Mouse (Mus musculus): ENCODE results near the gene Rnf6. TPM values are rescaled to one million over a fixed set of nuclear protein-coding genes. Genes with fewer than 3 reads are reported as not detected.
A peak's percentile ranks its signal among the peaks of the same experiment; 100 is the strongest.

Gene Rnf6
- polyA plus RNA-seq, 1 experiment from 2014 or later, result 22.7 TPM

- H3K4me1 ChIP-seq (ENCODE audit: control insufficient read depth, insufficient read depth, low read length), result peaks cover 5% of the 10 kb centered on the region; the same call in 1 of the 2 replicates
- H3K4me2 ChIP-seq (ENCODE audit: low read depth), result peak overlapping the region; percentile 54
- no peak overlapping the region for H3K27ac ChIP-seq (ENCODE audit: low read depth, low read length)
- peak overlapping the region; percentile 8; the same call in 1 of the 2 replicates for H3K4me3 ChIP-seq (ENCODE audit: low read depth, low read length)
- no peaks in the 10 kb centered on the region for H3K9me3 ChIP-seq (ENCODE audit: control insufficient read depth, low read length)
- ATAC-seq (ENCODE audit: insufficient read depth, low FRiP score, low TSS enrichment) (no peak), DNase-seq (ENCODE audit: low spot score) (no peak)
- H3K27me3 ChIP-seq (ENCODE audit: control insufficient read depth, insufficient read depth, low read length), result no peaks in the 10 kb centered on the region
- H3K9ac ChIP-seq (ENCODE audit: low read length), result 0 out of 2 replicates have a peak overlapping the region, but pooled peaks have one; percentile 7
- WGBS, result 80% methylated on average over 11 of the region's 11 CpGs
- H3K36me3 ChIP-seq (ENCODE audit: control insufficient read depth, insufficient read depth, low read length), result no peaks in the 10 kb centered on the region
Measured at GRCm38 (mm10) chr5:146232816-146233215, 11.5 kb upstream of the Rnf6 start.

GRCm38 (mm10) chr5:146232056-146232675 lies 10.8 kb upstream of the Rnf6 start:
- ATAC-seq (ENCODE audit: insufficient read depth, low FRiP score, low TSS enrichment) (no peak), DNase-seq (ENCODE audit: low spot score) (no peak)
- H3K4me2 ChIP-seq (ENCODE audit: low read depth), result peak overlapping the region; percentile 54
- H3K27ac ChIP-seq (ENCODE audit: low read depth, low read length), result no peak overlapping the region
- peak overlapping the region; percentile 83 for H3K9ac ChIP-seq (ENCODE audit: low read length)
- H3K36me3 ChIP-seq (ENCODE audit: control insufficient read depth, insufficient read depth, low read length), result no peaks in the 10 kb centered on the region
- 49% methylated on average over 6 of the region's 6 CpGs for WGBS
- H3K4me1 ChIP-seq (ENCODE audit: control insufficient read depth, insufficient read depth, low read length), result peaks cover 5% of the 10 kb centered on the region; the same call in 1 of the 2 replicates
- H3K27me3 ChIP-seq (ENCODE audit: control insufficient read depth, insufficient read depth, low read length), result no peaks in the 10 kb centered on the region
- H3K4me3 ChIP-seq (ENCODE audit: low read depth, low read length), result peak overlapping the region; percentile 89
- H3K9me3 ChIP-seq (ENCODE audit: control insufficient read depth, low read length), result no peaks in the 10 kb centered on the region

- Histone ChIP-seq H3K4me3 (ENCODE audit: low read depth, low read length) (peak overlapping the region; percentile 89), H3K36me3 (ENCODE audit: control insufficient read depth, insufficient read depth, low read length) (no peaks in the 10 kb centered on the region), H3K4me1 (ENCODE audit: control insufficient read depth, insufficient read depth, low read length) (peaks cover 5% of the 10 kb centered on the region; the same call in 1 of the 2 replicates), H3K9me3 (ENCODE audit: control insufficient read depth, low read length) (no peaks in the 10 kb centered on the region), H3K4me2 (ENCODE audit: low read depth) (peak overlapping the region; percentile 54), H3K27ac (ENCODE audit: low read depth, low read length) (peak overlapping the region; percentile 95), H3K27me3 (ENCODE audit: control insufficient read depth, insufficient read depth, low read length) (no peaks in the 10 kb centered on the region), H3K9ac (ENCODE audit: low read length) (peak overlapping the region; percentile 83)
- DNase-seq (ENCODE audit: low spot score) (no peak), ATAC-seq (ENCODE audit: insufficient read depth, low FRiP score, low TSS enrichment) (peak; percentile 27)
- WGBS, result under 1% methylated on average over 19 of the region's 19 CpGs
Measured at GRCm38 (mm10) chr5:146231655-146231996, 10.3 kb upstream of the Rnf6 start.

GRCm38 (mm10) chr5:146230864-146231654 lies 9.7 kb upstream of the Rnf6 start, which contains the start of gene Cdk8:
Gene Cdk8 (plus strand): TSS chr5:146231230.
- Histone ChIP-seq H3K9me3 (ENCODE audit: control insufficient read depth, low read length) (no peaks in the 10 kb centered on the region), H3K27ac (ENCODE audit: low read depth, low read length) (peak within 1 kb of the TSS; percentile 95), H3K27me3 (ENCODE audit: control insufficient read depth, insufficient read depth, low read length) (no peaks in the 10 kb centered on the region), H3K4me3 (ENCODE audit: low read depth, low read length) (peak within 1 kb of the TSS; percentile 89), H3K4me1 (ENCODE audit: control insufficient read depth, insufficient read depth, low read length) (peaks cover 5% of the 10 kb centered on the region; the same call in 1 of the 2 replicates), H3K36me3 (ENCODE audit: control insufficient read depth, insufficient read depth, low read length) (no peaks in the 10 kb centered on the region), H3K9ac (ENCODE audit: low read length) (peak within 1 kb of the TSS; percentile 83), H3K4me2 (ENCODE audit: low read depth) (peak within 1 kb of the TSS; percentile 54)
- ATAC-seq (ENCODE audit: insufficient read depth, low FRiP score, low TSS enrichment) (peak; percentile 86), DNase-seq (ENCODE audit: low spot score) (peak; percentile 96)
- WGBS, result under 1% methylated on average over 70 of the region's 102 CpGs

- H3K4me2 ChIP-seq (ENCODE audit: low read depth), result peak overlapping the region; percentile 54
- peak overlapping the region; percentile 83 for H3K9ac ChIP-seq (ENCODE audit: low read length)
- H3K4me1 ChIP-seq (ENCODE audit: control insufficient read depth, insufficient read depth, low read length), result peaks cover 5% of the 10 kb centered on the region; the same call in 1 of the 2 replicates
- no peak for DNase-seq (ENCODE audit: low spot score)
- ATAC-seq (ENCODE audit: insufficient read depth, low FRiP score, low TSS enrichment), result no peak
- peak overlapping the region; percentile 89 for H3K4me3 ChIP-seq (ENCODE audit: low read depth, low read length)
- peak overlapping the region; percentile 95; the same call in 1 of the 2 replicates for H3K27ac ChIP-seq (ENCODE audit: low read depth, low read length)
- H3K36me3 ChIP-seq (ENCODE audit: control insufficient read depth, insufficient read depth, low read length), result no peaks in the 10 kb centered on the region
- no peaks in the 10 kb centered on the region for H3K9me3 ChIP-seq (ENCODE audit: control insufficient read depth, low read length)
- WGBS, result 68% methylated on average over 15 of the region's 17 CpGs
- no peaks in the 10 kb centered on the region for H3K27me3 ChIP-seq (ENCODE audit: control insufficient read depth, insufficient read depth, low read length)
Measured at GRCm38 (mm10) chr5:146229869-146230650, 8.7 kb upstream of the Rnf6 start.

- H3K27me3 ChIP-seq (ENCODE audit: control insufficient read depth, insufficient read depth, low read length), result no peaks in the 10 kb centered on the region
- no peak overlapping the region for H3K4me3 ChIP-seq (ENCODE audit: low read depth, low read length)
- DNase-seq (ENCODE audit: low spot score), result no peak
- H3K9ac ChIP-seq (ENCODE audit: low read length), result no peak overlapping the region
- no peak overlapping the region for H3K4me2 ChIP-seq (ENCODE audit: low read depth)
- H3K4me1 ChIP-seq (ENCODE audit: control insufficient read depth, insufficient read depth, low read length), result 0 out of 2 replicates have a peak, but pooled peaks cover 2% of the 10 kb centered on the region
- no peaks in the 10 kb centered on the region for H3K9me3 ChIP-seq (ENCODE audit: control insufficient read depth, low read length)
- no peak for ATAC-seq (ENCODE audit: insufficient read depth, low FRiP score, low TSS enrichment)
- WGBS, result 88% methylated on average over 8 of the region's 8 CpGs
- no peaks in the 10 kb centered on the region for H3K36me3 ChIP-seq (ENCODE audit: control insufficient read depth, insufficient read depth, low read length)
- no peak overlapping the region for H3K27ac ChIP-seq (ENCODE audit: low read depth, low read length)
Measured at GRCm38 (mm10) chr5:146227496-146227895, 6.1 kb upstream of the Rnf6 start.

GRCm38 (mm10) chr5:146223786-146224185 lies 2.4 kb upstream of the Rnf6 start:
- H3K27me3 ChIP-seq (ENCODE audit: control insufficient read depth, insufficient read depth, low read length), result no peaks in the 10 kb centered on the region
- no peaks in the 10 kb centered on the region; the same call in 1 of the 2 replicates for H3K4me1 ChIP-seq (ENCODE audit: control insufficient read depth, insufficient read depth, low read length)
- H3K27ac ChIP-seq (ENCODE audit: low read depth, low read length), result no peak overlapping the region
- H3K9ac ChIP-seq (ENCODE audit: low read length), result no peak overlapping the region
- ATAC-seq (ENCODE audit: insufficient read depth, low FRiP score, low TSS enrichment), result no peak
- WGBS, result 79% methylated on average over 5 of the region's 5 CpGs
- H3K36me3 ChIP-seq (ENCODE audit: control insufficient read depth, insufficient read depth, low read length), result no peaks in the 10 kb centered on the region
- no peak for DNase-seq (ENCODE audit: low spot score)
- no peaks in the 10 kb centered on the region for H3K9me3 ChIP-seq (ENCODE audit: control insufficient read depth, low read length)
- H3K4me3 ChIP-seq (ENCODE audit: low read depth, low read length), result no peak overlapping the region
- no peak overlapping the region for H3K4me2 ChIP-seq (ENCODE audit: low read depth)

- Histone ChIP-seq H3K4me3 (ENCODE audit: low read depth, low read length) (peak overlapping the region; percentile 53), H3K4me1 (ENCODE audit: control insufficient read depth, insufficient read depth, low read length) (no peaks in the 10 kb centered on the region; the same call in 1 of the 2 replicates), H3K27ac (ENCODE audit: low read depth, low read length) (peak overlapping the region; percentile 89), H3K9ac (ENCODE audit: low read length) (peak overlapping the region; percentile 78), H3K4me2 (ENCODE audit: low read depth) (peak overlapping the region; percentile 52), H3K27me3 (ENCODE audit: control insufficient read depth, insufficient read depth, low read length) (no peaks in the 10 kb centered on the region), H3K9me3 (ENCODE audit: control insufficient read depth, low read length) (no peaks in the 10 kb centered on the region), H3K36me3 (ENCODE audit: control insufficient read depth, insufficient read depth, low read length) (no peaks in the 10 kb centered on the region)
- DNase-seq (ENCODE audit: low spot score) (no peak), ATAC-seq (ENCODE audit: insufficient read depth, low FRiP score, low TSS enrichment) (no peak)
- 35% methylated on average over 6 of the region's 6 CpGs for WGBS
Measured at GRCm38 (mm10) chr5:146221722-146222121, 367 bp upstream of the Rnf6 start.
